Mouse (Mus musculus): ENCODE results near the gene Ntm.

The Ntm gene

GRCm38 (mm10) chr9:29473418-29473817 is 489.5 kb downstream of the Ntm start:
- no peak for DNase-seq (ENCODE audit: low spot score)

GRCm38 (mm10) chr9:29472226-29472625 is 490.7 kb downstream of the Ntm start:
- DNase-seq (ENCODE audit: low spot score): no peak

DNA sequence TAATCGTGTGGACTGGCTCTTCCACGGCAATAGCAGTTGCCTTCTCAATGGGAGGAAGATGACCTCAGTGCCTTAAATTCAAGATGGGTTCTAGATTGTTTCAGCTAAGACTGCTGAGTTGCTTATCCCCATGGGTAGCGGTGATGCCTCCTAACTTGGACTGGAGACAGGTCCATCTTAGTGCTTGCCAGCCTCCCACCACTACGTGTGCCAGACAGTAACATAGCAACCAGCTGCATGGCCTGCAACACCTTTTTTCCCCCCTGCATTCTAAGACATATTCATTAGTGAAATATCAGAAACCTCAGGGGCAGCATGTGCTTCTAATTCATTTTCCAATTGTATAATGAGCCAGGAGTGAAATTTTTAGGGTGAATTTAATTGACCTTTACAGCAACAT is 498.2 kb downstream of the Ntm start:
- DNase-seq (ENCODE audit: low spot score): no peak

GRCm38 (mm10) chr9:29462970-29463593 is 499.9 kb downstream of the Ntm start:
- no peak for DNase-seq (ENCODE audit: low spot score)

DNA sequence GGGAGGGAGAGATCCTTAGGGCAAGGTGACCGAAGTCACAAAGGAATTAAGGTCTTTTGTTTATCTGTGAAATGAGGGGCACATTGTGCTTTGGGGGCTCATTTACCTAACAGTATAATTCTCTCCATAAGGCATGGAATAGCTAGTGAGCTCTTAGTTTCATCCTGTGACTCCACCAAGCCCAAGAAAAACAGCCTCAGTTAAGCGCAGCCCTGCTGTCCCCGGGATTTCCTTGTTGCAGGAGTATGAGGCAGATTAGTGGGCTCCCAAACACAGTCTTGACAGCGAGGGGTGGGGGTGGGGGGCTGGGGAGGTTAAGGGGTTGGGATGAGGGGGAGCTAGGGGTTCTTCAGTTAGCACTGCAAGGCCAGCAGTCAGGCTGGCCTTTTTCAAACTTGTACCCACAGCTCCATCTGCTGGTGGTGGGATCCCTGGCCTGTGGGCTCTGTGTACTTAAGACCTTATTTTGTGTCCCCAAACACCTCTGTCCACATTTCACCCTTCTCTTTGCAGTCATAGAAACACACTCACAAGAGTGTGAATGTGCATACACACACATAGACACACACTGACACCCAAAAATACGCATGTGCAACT is 504.9 kb downstream of the Ntm start:
- DNase-seq (ENCODE audit: low spot score): peak; percentile 22

DNA sequence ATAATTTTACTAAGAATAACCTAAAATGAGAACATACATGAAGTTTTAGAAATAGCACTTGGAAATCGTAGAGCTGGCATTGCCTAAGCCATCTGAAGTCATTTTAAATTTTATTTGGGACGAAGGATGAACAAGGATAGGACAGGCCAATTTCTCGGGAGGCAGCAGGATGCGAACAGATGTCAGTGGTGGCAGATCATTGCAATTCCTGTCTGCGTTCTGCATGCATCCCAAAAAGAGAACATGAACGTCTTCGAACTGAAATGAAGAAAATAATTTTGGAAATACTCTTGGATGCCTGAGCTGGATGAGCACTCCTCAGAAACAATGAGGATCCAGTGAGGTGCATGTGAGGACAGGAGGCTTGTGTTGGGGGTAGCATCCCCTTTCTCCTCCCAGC is 506.9 kb downstream of the Ntm start:
- DNase-seq (ENCODE audit: low spot score): no peak

- no peak for DNase-seq (ENCODE audit: low spot score)
Observed at GRCm38 (mm10) chr9:29451232-29451631, 511.7 kb downstream of the Ntm start.

DNA sequence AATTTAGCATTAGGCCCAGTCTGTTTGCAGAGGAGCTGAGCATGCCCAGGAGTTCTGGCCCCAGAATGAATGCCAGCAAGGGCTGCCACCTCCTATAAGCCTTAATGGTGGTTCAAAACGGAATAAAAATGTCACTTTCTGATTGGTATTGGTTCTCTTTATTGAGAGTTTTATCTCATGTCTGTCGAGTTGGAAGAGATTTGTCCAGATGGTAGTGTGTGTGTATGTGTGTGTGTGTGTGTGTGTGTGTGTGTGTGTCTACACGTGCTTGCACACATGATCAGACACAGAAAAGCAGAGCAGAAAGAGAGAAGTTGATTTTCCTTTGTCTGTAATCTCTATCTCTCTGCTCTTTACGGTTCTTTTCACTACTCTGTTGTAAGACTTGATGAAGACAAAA is 518.9 kb downstream of the Ntm start:
- DNase-seq (ENCODE audit: low spot score): no peak

DNA sequence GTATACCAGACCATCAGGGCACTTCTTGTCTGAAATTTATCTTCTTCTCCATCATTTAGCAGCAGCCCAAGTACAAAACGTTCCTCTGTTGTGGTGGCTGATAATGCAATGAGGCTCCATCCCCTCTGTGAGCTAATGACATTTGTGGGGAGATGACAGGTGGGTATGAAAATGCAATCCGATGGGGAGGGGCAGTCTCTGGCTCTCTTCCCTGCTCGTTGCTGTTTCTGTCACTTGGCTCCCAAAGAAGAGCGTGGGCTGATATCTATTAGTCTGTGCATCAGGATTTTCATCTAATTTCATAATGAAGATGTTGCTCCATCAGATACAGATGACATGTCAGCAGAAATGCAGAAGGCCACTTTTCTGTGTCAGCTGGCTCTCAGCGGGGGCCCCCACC is 523.5 kb downstream of the Ntm start:
- DNase-seq (ENCODE audit: low spot score): no peak

- DNase-seq (ENCODE audit: low spot score): no peak
Observed at GRCm38 (mm10) chr9:29434611-29435010, 528.3 kb downstream of the Ntm start.

GRCm38 (mm10) chr9:29433910-29434309 is 529.0 kb downstream of the Ntm start:
- no peak for DNase-seq (ENCODE audit: low spot score)

GRCm38 (mm10) chr9:29433156-29433555 is 529.8 kb downstream of the Ntm start:
- no peak for DNase-seq (ENCODE audit: low spot score)

DNA sequence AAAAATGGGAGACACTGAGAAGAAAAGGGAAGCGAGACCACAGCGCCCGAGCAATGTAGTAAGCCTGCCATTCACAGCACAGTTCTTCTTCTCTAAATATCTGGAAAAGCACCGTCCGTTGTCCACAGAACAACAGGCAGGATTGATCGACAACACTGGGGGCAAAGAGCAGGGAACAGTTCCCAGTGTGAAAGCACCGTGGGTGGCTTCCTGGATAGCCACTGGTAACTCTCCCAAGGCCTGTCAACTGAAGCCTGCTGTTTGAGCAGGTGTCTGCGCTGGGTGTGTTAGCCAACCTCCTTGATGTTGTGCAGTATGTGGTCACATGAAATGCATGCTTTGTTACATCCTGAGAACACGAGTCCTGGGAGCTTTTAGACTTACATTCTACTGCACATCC is 531.4 kb downstream of the Ntm start:
- no peak for DNase-seq (ENCODE audit: low spot score)

- no peak for DNase-seq (ENCODE audit: low spot score)
Observed at GRCm38 (mm10) chr9:29430189-29430588, 532.8 kb downstream of the Ntm start.

DNA sequence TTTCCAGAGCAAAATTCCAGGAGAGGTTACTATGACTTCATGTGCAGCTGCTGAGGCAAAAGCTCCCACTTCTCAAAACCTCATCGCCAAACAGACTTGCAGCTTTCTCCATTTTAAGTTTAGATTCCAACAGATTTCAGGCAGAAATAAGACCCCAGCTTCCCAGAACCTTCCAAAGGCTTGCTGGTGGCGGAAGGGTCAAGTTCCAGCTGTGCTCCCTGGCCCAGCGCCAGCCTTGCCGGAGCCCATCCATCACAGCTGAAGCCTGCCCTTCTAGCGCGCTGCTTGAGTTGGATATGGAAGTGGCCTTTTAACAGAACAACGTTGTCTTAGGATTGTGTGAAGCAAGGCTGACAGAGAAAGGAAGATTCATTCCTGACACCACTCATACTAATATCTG is 534.6 kb downstream of the Ntm start:
- DNase-seq (ENCODE audit: low spot score): no peak

- DNase-seq (ENCODE audit: low spot score): no peak
Observed at GRCm38 (mm10) chr9:29426261-29426660, 536.7 kb downstream of the Ntm start.

- DNase-seq (ENCODE audit: low spot score): no peak
Observed at GRCm38 (mm10) chr9:29415578-29415977, 547.4 kb downstream of the Ntm start.

DNA sequence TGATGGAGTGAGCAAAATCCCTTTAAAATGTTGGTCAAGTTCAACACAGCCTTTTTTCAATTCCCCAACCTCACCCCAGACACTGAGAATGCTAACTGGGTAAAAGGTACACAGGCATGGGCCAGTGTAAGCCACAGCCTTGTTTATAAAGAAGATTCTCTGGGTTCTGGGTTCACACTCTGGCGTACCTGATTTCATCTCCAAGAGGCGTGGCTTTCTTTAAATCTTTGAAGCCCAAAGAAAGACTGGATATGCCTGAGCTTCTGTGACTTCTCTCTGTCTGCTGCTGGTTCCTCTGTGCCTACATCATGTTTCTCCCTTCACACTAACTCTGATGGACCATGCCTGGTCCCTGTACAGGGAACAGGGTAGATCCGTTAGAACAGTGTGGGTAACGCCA is 549.8 kb downstream of the Ntm start:
- no peak for DNase-seq (ENCODE audit: low spot score)

GRCm38 (mm10) chr9:29412181-29412771 is 550.7 kb downstream of the Ntm start:
- DNase-seq (ENCODE audit: low spot score): peak; percentile 22

GRCm38 (mm10) chr9:29411408-29412180 is 551.3 kb downstream of the Ntm start:
- no peak for DNase-seq (ENCODE audit: low spot score)

- DNase-seq (ENCODE audit: low spot score): no peak
Observed at GRCm38 (mm10) chr9:29410728-29411407, 552.1 kb downstream of the Ntm start.

DNA sequence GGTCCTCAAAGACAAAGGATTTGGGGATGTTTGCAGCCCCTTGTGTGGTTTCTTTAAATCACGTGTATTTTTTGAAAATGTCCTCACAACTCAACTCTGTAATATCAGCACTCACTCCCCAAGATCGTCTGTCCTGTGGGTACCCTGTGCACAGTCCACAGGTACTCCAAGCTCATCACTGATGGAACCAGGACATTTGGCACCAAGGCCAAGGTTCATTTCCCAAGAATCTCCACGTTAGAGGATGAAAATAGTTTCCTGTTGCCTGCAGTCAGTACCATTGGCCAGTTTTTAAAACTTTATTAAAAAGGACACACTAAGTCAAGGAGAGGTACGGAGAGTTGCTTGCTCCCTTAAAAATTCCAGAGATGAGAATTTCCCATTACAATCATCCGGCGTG is 552.7 kb downstream of the Ntm start:
- no peak for DNase-seq (ENCODE audit: low spot score)

Data from ovary, postnatal 10 days (tissue).